Mouse (Mus musculus) c-Kit-positive CD71-negative TER-119-negative erythroid progenitor cells, embryonic 14.5 days (primary cell): ENCODE data around the gene Shroom1.

Experiments
- DNase-seq: peaks from one replicate; pipeline ENCODE4 v3.0.0-alpha.2; 2013; ENCODE audit warnings: low read depth

Shroom1 gene

DNA sequence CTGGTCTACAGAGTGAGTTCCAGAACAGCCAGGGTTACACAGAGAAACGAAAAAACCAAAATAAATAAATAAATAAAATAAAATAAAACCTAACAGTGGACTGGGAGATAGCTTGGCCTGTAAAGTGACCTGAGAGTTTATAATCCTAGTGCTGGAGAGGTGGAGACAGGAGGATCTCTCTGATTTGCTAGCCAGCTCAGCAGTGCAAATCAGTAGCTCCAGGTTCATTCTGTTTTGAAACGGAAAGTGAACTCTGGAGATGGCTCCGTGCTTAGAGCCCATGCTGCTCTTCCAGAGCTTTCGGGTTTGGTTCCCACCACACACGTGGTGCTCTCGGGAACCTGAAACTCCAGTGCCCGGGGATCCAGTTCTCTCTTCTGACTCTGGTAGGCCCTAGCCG, 9.0 kb upstream of the Shroom1 start:
- no peak for DNase-seq

DNA sequence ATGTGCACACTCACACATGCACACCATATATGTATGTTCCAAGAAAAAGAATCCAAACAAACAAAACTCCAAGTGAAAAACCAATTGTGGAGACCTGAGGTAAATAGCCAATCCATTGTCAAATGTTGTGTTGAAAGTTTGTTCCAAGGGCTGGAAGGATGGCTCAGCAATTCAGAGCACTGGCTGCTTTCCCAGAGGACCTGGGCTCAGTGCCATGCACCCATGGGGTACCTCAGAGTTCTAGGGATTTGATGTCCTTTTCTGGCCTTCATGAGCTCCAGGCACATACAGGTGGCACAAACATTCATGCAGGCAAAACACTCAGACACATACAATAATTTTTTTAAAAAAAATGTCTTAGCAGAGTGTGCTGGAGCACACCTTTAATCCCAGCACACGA, 8.5 kb upstream of the Shroom1 start:
- DNase-seq, result no peak

DNA sequence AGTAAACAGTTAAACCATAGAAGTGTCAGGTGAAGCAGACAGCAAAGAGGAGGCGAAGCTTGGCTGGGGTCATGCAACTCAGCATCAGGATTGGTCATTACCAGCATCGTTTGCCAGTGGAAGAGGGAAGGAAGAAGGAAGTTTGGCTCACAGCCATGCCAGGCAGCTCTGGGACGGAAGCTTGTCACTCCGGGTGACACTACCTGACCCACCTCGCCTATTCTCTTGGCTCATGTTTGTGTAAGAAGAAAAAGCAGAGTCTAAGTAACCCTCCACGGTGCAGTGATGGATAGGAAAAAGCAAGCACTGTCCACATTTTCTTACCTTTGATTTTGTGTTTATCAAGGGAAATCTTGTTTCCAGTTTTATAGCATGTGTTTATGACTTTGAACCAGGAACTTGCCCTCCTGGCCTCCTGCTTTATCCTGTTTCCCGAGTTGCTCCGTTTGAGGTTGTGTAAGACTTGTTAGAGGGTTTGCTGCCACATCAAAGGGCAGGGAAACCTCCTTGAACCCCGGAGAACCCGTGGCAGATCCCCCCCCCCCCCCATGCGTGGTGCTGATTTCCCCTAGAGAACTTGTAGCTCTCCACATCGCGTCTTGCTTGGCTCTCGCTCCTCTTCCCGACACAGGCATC, 6.8 kb upstream of the Shroom1 start:
- DNase-seq, result no peak

DNA sequence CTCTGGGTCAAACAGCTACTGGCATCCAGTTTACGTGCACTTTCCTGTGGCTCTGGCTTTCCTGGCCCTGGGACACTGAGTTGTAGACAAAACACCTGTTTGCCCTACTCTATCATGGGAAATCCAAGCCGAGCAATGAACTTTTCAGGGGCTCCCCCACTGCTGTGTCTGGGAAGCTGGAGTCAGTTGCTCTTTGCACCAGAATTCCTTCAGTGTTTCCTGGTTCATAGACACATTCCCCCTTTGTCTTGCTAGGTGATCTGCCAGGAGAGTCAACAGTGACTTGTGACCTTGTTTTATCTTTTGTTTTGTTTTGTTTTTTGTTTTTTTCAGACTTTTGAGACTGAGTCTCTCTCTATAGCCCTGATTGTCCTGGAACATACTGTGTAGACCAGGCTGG, 5.6 kb upstream of the Shroom1 start:
- DNase-seq, result no peak

DNA sequence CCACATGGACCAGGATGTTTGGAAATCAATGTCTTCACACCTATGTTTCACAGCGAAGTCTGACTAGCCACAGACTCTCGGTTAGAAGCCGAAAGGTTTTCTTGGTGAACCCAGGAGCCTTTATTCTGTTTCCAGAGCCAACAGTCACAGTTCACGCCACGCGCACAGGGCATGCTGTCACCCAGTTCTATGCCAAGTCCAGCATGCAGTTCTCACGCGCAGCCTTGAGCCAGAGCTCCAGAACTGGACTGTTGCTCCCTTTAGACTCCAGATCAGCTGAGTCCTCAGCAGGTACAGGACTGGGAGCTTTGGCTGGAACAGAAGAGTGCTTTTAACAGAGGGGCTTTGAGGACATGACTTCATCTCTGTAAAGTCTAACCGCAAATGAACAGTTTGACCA, 4.6 kb upstream of the Shroom1 start:
- no peak for DNase-seq

DNA sequence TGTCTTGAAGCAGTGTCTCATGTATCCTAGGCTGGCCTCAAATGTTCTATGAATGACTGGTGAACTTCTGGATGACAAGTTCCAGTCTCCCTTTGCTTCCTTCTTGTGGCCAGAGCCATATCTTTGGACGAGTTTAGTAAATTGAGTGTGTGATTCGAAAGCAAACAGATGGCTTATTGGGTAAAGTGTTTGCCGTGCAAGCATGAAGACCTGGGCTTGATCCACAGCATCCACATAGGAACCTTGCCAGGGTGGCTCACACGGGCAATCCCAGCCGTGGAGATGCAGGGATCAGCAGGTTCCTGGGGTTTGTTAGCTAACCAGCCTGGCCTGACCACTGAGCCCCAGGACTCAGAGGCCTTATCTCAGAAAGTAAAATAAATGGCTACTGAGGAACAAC, 4.0 kb upstream of the Shroom1 start:
- DNase-seq, result no peak

DNA sequence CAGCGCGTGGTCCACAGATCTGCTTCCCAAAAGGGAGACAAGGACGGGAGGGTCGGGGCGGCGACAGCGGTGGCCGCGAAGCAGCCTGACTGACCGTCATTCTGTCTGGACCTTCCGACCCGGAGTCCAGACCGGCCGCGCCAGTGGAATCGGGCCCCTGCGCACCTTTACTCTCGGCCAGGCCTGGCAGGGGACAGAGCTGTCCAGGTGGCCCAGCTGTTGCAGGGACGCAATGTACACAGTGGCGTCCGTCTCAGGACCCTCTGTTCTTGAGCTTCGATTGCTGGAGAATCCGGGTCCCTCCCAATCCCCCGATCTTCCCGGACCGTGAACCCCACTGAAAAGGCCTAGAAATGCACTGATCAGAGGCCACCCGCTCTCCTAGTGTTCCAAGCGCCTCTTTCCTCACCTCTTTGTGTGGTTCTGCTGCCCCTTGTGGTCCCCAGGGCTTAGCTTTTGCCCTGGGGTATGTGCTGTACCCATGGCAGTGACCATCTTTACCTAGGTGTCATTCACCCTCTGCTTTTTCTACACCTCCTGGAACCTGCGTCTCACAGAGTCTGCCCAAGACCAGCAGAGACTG, 458 bp downstream of the Shroom1 start:
- DNase-seq, result no peak

DNA sequence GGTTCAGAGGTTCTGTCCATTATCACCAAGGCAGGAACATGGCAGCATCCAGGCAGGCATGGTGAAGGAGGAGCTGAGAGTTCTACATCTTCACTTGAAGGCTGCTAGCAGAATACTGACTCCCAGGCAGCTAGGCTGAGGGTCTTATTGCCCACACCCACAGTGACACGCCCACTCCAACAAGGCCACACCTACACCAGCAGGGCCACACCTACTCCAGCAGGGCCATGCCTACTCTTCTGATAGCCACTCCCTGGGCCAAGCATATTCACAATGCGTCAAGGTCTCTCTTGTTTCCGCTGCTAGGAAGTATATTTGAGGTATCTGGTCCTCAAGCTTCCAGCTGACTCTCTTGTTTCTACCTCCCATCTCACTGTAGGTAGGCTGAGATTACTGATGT, 2.0 kb downstream of the Shroom1 start:
- DNase-seq, result no peak

DNA sequence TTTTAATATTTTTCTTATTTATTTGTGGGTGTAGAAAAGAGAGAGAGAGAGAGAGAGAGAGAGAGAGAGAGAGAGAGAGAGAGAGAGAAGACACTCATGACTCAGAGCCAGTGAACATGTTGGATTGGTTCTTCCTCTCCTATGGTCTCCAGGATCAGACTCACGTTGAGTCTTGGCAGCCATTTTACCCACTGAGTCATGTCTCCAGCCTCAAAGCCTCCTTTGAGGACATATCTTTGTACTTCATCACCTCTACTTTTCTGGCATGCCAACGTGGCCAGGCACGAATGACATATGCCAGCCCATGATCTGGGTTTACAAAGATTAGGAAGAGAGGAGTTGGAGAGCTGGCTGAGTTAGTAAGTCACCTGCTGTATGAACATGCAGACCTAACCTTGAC, 3.2 kb downstream of the Shroom1 start:
- no peak for DNase-seq

DNA sequence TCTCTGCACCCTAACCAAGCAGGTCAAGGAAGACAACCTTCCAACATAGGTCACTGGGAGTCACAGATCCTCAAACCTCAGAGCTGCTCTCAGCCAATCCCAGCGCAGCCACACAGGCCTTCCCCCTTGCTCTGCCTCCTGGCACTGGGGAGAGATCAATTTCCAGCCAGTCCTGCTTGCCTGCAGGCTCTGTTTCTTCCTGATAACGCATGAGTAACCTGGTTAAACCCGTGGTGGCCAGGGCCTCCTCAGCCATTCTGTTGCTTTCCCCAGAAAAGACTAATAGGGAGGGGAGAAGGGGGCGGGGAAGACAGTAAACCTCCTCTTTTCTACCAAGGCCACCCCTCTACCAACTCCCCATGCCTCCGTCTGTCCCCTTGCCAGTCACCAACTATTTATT, 4.7 kb downstream of the Shroom1 start:
- DNase-seq, result no peak

DNA sequence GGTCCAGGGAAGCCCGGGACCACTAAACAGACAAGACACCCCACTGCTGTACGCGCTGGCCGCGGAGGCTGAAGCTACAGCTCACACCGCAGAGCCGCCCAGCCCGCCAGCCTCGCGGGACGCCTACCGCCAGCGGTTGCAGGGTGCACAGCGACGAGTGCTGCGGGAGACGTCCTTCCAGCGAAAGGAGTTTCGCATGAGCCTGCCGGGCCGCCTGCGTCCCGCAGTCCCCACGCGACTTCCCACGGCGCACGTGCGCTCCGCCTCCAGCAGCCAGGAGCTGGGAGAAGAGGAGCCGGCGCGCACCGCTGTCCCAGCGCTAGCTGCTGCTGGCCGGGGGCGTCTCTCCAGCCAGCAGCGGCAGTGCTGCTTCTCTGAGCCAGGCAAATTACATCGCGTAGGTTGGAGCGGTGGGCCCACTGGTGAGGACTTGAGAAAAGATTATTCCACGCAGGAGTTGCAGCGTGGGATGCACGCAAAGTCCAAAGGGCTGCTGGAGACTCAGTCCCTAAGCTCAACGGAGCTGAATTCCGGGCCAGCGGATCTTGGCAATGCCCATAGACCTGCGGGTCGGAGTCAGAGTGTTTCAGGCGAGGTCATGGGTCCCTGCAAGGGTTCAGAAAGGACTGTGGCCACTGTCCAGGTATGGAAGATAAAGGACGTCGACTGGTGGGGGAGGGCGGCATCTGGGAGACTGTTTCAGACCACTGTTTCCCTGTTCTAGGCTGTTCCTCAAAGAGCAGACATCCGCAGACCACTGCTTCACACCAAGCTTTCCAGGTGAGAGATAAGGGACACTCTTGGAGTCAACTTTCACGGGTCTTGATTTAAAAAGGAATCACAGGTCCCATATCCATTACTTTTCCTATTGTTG, 6.8 kb downstream of the Shroom1 start:
- no peak for DNase-seq

DNA sequence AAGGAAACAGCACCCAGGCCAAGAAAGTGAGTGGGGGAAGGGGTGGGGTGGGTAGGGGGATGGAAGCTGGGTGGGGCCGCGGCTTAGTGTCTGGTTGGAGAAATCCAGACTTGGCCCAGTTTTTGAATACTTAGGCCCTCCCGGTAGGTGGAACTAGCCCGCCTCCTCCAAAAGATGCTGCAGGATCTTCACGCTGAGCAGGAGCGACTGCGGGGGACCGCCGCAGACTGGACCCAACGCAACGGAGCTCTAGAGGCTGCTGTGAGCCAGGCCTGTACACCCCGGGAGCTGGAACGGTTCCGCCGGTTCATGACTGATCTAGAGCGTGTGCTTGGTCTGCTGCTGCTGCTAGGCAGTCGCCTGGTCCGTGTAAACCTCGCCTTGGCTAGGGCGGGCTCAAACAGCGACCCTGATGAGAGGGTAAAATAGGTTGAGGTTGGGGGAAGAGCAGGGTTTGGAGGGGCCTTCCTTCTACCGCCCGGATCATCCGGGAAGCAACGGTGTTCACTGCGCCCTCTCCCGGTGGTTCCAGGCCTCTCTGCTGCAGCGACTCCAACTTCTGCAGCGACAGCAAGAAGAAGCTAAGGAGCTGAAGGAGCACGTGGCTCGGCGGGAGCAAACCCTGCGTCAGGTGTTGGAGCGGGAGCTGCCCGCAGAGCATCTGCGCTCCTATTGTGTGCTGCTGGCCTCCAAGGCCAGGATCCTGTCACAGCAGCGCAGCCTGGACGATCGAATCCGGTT, 9.4 kb downstream of the Shroom1 start:
- DNase-seq, result no peak

DNA sequence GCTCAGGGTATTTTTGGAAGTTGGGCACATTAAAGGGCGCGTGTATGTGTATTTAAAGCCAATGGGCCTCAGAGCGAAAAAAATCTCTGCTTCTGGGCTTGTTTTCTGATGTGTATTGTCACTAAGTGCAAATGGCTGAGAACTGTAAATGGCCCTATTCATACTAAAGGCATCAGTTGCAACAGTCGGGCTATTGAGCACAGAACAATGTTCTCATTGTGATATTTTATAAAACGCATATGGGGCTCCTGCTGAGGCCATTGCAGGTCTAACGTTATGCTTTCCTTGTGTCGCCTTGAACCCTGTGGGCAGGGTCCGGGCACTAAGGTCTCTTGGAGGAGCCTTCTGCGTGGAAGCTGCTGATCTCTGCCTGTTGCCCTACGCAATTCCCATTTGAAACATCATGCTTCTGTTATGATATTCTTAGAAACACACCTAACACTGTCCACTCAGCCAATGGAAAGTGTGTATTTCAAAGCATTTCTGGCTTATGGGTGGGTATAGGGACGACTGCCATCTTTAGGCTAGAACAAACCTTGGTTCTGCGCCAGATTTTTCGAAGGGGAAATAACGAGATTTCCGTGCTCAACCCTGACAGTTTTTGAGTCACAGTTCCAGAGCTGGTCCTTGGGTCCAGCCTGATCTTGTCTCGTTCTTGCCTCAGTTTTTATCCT, 12.4 kb downstream of the Shroom1 start:
- no peak for DNase-seq

DNA sequence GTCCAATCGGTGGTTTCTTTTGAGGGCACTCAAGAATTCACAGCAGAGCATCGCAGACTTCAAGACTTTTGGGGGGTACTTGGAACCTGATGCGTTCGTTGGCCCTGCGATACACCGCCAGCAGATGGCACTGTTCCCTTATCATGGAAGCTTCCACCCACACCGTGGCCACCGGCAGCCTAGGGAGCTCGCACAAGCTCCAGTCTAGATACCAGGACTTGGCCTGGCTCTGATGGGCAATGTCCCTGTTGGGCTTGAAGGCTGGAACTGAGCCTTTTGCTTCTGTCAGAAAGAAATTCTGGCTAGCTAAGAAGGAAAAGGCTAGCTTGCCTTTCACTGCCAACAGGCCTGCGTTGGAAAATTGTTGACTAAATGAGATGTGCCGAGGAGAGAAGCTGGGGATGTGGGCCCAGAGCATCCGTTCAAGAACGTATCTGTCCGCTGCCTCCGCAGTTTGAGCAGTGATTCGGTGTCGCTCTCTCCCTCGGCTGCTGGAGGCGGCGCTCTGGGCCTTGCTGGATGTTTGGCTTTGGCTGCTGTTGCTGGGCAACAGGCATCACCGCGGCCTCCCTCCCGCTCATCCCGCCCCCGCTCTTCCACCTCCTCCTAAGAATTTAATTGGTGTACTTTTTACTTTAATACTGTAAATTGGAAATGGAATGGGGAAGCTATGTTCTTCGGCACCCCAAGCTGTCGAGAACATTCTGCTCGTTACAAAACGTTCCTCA, 13.1 kb downstream of the Shroom1 start, which contains the start of gene Gm9837:
Gm9837 (minus strand) TSS at position 512 of the 728 bp plus-strand sequence.
- DNase-seq, result peak; percentile 88

DNA sequence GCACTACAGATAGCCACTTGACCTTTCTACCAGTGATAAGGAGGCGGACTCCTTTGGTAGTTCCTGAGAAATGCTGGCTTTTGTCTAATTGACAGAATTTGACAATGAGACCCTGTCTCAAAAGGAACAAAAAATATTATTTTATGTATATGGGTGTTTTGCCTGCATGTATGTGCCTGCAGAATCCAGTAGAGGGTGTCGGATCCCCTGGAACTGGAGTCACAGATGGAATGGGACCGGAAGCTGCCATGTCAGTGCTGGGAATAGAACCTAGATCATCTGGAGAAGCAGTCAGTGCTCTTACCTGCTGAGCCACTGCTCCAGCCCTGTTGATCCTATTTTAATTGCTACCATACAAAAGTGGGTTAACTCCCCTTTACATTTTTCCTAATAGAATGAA, 15.7 kb downstream of the Shroom1 start:
- no peak for DNase-seq

DNA sequence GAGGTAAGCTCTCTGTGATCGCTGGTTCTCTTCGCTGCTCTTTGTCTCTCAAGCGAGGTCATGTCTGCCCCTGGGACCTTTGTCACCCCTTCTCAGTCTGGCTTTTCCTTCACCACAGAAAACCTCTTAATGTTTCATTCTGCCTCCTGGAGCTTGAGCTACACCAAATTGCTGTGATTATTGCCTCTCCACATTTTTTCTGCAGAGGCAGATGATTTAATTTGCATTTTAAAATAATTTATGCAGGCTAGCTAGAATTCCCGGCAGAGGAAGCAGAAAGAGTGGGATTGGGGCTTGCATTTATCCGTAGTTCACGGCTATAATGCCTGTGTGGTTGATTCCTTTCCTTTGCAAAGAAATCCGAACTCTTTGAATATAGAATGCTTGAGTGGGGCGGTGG, 18.6 kb downstream of the Shroom1 start:
- no peak for DNase-seq

DNA sequence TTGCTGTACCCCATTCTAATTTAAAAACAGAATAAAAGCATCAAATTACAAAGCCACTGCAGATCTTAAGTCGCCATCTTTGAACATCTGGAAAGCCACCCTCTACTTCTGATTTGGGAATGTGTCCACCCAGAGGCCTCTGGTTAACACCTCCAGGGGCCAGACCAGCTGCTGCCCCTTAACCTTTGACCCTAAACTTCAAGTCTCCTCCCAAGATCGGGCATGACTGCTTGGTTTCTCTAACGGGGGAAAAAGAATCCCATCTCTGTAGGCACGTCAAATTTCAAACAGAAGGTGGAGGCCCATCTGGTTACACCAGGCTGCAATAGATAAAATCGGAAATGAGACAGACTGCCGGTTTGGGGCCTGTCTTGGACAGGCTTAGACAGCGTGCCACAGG, 20.8 kb downstream of the Shroom1 start:
- no peak for DNase-seq

DNA sequence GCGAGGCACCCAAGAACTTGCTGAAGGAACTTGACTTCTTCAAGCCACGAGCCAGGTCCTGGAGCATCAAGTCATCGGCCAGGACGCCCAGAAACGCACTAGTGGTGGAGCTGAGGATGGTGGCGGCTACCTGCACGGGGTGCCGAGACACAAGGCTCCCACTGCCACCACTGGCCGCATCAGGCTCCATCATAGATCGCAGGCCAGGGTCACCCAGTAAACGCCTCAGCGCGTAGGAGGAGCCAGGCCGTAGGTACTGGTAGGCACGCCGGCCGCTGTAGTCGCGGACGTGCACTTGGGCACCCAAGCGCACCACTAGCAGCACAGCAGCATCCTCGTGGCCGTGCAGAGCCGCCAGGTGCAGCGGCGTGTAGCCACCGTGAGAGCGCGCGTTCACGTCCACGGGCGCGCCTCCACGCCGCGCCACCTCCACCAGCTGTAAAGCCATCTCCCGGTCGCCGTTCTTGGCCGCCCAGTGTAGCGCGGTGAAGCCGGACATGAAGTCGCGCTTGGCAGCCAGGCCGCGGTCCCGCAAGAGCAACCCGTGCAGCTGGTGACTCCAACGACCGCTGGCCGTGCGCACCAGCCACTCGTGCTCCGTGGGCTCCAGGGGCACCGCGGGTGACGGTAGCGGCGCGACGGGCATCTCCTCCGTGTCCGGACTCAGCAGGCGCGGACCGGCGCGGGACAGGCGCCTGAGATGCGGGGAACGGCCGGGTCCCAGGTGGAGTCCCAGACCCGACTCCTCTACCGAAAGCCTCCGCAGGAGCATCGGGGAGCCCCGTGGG, 21.6 kb downstream of the Shroom1 start:
- no peak for DNase-seq

DNA sequence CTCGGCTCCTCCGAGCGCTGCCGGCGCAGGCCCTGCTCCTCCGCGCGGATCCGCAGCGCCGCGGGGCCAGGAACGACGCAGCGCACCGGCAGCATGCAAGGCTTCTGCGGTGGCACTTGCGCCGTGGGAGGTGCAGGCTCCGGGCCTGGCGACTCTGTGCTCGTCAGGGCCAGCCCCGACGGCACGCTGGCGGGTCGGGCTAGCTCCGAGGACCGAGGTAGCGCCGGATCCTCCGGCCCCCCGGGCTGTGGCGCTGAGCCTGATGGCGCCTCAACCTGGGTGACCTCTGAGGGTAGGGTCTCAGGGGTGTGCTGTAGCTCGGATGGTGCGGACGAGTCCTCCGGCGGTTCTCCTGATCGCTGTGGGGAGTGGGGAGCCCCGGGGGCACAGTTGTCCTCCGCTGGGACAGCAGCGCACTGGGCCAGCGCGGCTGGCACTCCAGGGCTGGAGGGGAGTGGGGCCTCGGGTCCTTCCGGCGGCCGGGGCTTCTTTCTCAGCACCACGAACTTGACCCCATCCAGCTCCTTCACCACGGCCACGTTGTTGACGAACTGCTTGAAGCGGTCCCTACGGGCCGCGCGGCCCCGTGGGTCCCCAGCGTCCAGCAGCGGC, 22.3 kb downstream of the Shroom1 start:
- no peak for DNase-seq

DNA sequence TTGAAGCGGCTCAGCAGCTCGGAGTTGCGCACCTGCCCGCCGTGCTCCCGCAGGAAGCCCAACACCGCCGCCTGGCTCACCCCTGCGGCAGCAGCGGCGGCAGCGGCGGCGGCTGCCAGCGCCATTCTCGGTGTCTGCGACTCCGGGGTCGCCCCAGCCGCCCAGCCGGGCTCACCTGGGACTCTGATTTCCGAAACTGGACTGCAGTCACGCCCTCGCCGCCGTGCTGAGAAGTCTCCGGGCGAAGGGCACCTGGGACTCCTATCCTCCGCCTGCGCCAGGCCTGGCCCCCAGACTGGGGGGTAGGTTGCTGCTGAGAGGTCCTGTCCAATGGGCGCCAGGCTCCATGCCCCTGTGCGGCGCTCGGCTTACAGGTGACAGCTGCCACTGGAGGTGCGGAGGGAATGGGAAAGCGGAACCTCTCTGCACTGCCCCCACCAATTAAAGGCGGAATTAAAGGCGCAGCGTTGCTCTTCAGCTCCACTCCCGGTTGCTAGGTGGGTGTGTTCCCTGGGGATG, 22.8 kb downstream of the Shroom1 start, which contains the start of the genes Gm9945 and Sowaha:
Gm9945 (plus strand) TSS at position 384 of the 519 bp plus-strand sequence.
Sowaha (minus strand) TSS at position 492 of the 519 bp plus-strand sequence.
- DNase-seq, result no peak
